ENCODE assay signal across 9 mouse cellular contexts in genomic region chr11:89921146-89921545, GRCm38 (mm10).
DNase-seq lines count a peak whose midpoint lies in the region; ATAC-seq and TF ChIP-seq lines count a peak whose summit lies in the region.
"Had no signal": no experiment of that assay in that cellular context is flagged by ENCODE, and none has a peak within 500 bp of the region (broad histone marks: within the 10 kb centered on the region; RNA-seq: fewer than 3 reads in every experiment).

No protein-coding gene starts in this region.

- H3K9ac ChIP-seq in liver, adult 2 months (ENCODE audit: low read depth, low read length): no peak overlapping the region
- no peak overlapping the region for H3K9ac ChIP-seq in liver, embryonic 12.5 days
- H3K9ac ChIP-seq in hindbrain, embryonic 15.5 days: no peak overlapping the region
- H3K9ac ChIP-seq: stomach, embryonic 15.5 days had no signal

- peak; percentile 45 for DNase-seq in liver, adult 2 months (ENCODE audit: extremely low read depth, low read depth, low spot score)
- peak; percentile 37 to 51 for DNase-seq in cerebellum, postnatal 25 days
- peak; percentile 22 for DNase-seq in left cerebral cortex, adult 11 months (ENCODE audit: low spot score)
- peak; percentile 47 for DNase-seq in ovary, postnatal 14 days (ENCODE audit: low spot score)
- no peak for DNase-seq in yolk sac, embryonic 10.5 days (ENCODE audit: low spot score)
- DNase-seq in natural killer cell, adult 2 months (ENCODE audit: low spot score in 2 of 2): no peak

- no peaks in the 10 kb centered on the region for H3K4me1 ChIP-seq in liver, adult 2 months (ENCODE audit: control insufficient read depth, insufficient read depth, low read length)
- no peaks in the 10 kb centered on the region for H3K4me1 ChIP-seq in liver, embryonic 12.5 days
- H3K4me1 ChIP-seq in hindbrain, embryonic 15.5 days (replicated peaks): no peaks in the 10 kb centered on the region
- H3K4me1 ChIP-seq: stomach, embryonic 15.5 days had no signal

- no peak overlapping the region for H3K4me2 ChIP-seq in liver, embryonic 12.5 days
- no peak overlapping the region for H3K4me2 ChIP-seq in hindbrain, embryonic 15.5 days
- H3K4me2 ChIP-seq: stomach, embryonic 15.5 days had no signal

- WGBS in liver, adult 2 months: 41% methylated on average over 6 of the region's 6 CpGs
- WGBS in liver, embryonic 12.5 days (ENCODE audit: insufficient replicate concordance): 63% methylated on average over 6 of the region's 6 CpGs
- WGBS in hindbrain, embryonic 15.5 days: 56% methylated on average over 6 of the region's 6 CpGs

- no peak overlapping the region for H3K27ac ChIP-seq in liver, adult 2 months (replicated peaks; ENCODE audit: insufficient read depth, low read depth, low read length)
- H3K27ac ChIP-seq in liver, embryonic 12.5 days: no peak overlapping the region
- no peak overlapping the region for H3K27ac ChIP-seq in hindbrain, embryonic 15.5 days (replicated peaks)
- H3K27ac ChIP-seq: stomach, embryonic 15.5 days had no signal

- no peaks in the 10 kb centered on the region; the same call in 1 of the 2 replicates for H3K27me3 ChIP-seq in liver, adult 2 months (ENCODE audit: control insufficient read depth, insufficient read depth, low read length)
- no peaks in the 10 kb centered on the region for H3K27me3 ChIP-seq in liver, embryonic 12.5 days (replicated peaks)
- H3K27me3 ChIP-seq in hindbrain, embryonic 15.5 days: no peaks in the 10 kb centered on the region
- H3K27me3 ChIP-seq: stomach, embryonic 15.5 days had no signal

- no peak for ATAC-seq in liver, embryonic 12.5 days
- peak; percentile 45; the same call in 1 of the 2 replicates for ATAC-seq in hindbrain, embryonic 15.5 days (ENCODE audit: low FRiP score, low read depth)

- peak; percentile 76 for TF ChIP-seq CTCF in liver, adult 2 months (IDR thresholded peaks at IDR 0.05; ENCODE audit: low read depth, low read length)

- TF ChIP-seq POLR2A in liver, adult 2 months (IDR thresholded peaks at IDR 0.05; ENCODE audit: extremely low read depth, insufficient read depth, low read length): no peak

- no peaks in the 10 kb centered on the region for H3K79me2 ChIP-seq in liver, adult 2 months (ENCODE audit: control insufficient read depth, insufficient read depth, low read length)

- H3K36me3 ChIP-seq in liver, adult 2 months (ENCODE audit: control insufficient read depth, insufficient read depth, low read length): no peaks in the 10 kb centered on the region
- no peaks in the 10 kb centered on the region for H3K36me3 ChIP-seq in liver, embryonic 12.5 days
- H3K36me3 ChIP-seq in hindbrain, embryonic 15.5 days: no peaks in the 10 kb centered on the region
- H3K36me3 ChIP-seq: stomach, embryonic 15.5 days had no signal

- no peak overlapping the region for H3K4me3 ChIP-seq in liver, adult 2 months (ENCODE audit: insufficient read depth, low read depth, low read length)
- H3K4me3 ChIP-seq in liver, embryonic 12.5 days: no peak overlapping the region
- H3K4me3 ChIP-seq in hindbrain, embryonic 15.5 days: no peak overlapping the region
- H3K4me3 ChIP-seq: stomach, embryonic 15.5 days had no signal

- H3K9me3 ChIP-seq in liver, embryonic 12.5 days (replicated peaks): no peaks in the 10 kb centered on the region
- H3K9me3 ChIP-seq in hindbrain, embryonic 15.5 days: no peaks in the 10 kb centered on the region
- H3K9me3 ChIP-seq: stomach, embryonic 15.5 days had no signal

Comparison
In these comparisons a context has a peak if more than half of its experiments do, and no peak if none do; other contexts are left out.
1. DNase-seq: peak in liver, adult 2 months (single experiment), cerebellum, postnatal 25 days (2 of 2), left cerebral cortex, adult 11 months (single experiment) and ovary, postnatal 14 days (single experiment); none in yolk sac, embryonic 10.5 days (single experiment) and natural killer cell, adult 2 months (0 of 2).